Mouse (Mus musculus) effector memory CD4-positive, alpha-beta T cell, adult 7 months (primary cell): ENCODE data around the gene 5430427O19Rik. TPM values are rescaled to one million over a fixed set of nuclear protein-coding genes. Genes with fewer than 3 reads are reported as not detected.

Experiments
- polyA plus RNA-seq: library from polyadenylated mRNA; unstranded; fragments of 100-300 nt; shearing (Covaris generic); gene quantifications from one replicate; pipeline ENCODE4 v1.2.1, GENCODE M21; 2017

The 5430427O19Rik gene
- polyA plus RNA-seq: 21.9 TPM

GRCm38 (mm10) chrX:85869914-85870483 is at the start of gene 5430427O19Rik:
Gene 5430427O19Rik (plus strand): TSS chrX:85870354.

Other genes with a start within 250 kb of the 5430427O19Rik start
- 8.3 TPM for gene Gk, start 93.5 kb upstream of the 5430427O19Rik start, polyA plus RNA-seq
- gene Samt3, start 173.8 kb downstream of the 5430427O19Rik start, polyA plus RNA-seq: not detected